1 mouse cellular context compared by ENCODE assay signal in genomic region chr1:92647026-92647425, GRCm38 (mm10).
TF ChIP-seq lines count a peak whose summit lies in the region.

No protein-coding gene starts in this region.

TF ChIP-seq in MEL, 35 proteins besides CTCF, POLR2A, EP300 and RAD21 (continued from another document):
- TF ChIP-seq GATA1 (IDR thresholded peaks at IDR 0.05; ENCODE audit: low read depth, low read length): no peak
- TF ChIP-seq TAL1 (IDR thresholded peaks at IDR 0.05; ENCODE audit: low read length): no peak
- no peak for TF ChIP-seq ZC3H11A (IDR thresholded peaks at IDR 0.05; ENCODE audit: low read depth, low read length)
- no peak for TF ChIP-seq MYC (IDR thresholded peaks at IDR 0.05; ENCODE audit: low read depth, low read length)
- no peak for TF ChIP-seq MYB (IDR thresholded peaks at IDR 0.05; ENCODE audit: low read depth, low read length)
- no peak for TF ChIP-seq E2F4 (IDR thresholded peaks at IDR 0.05; ENCODE audit: borderline replicate concordance, low read depth, low read length)
- no peak for TF ChIP-seq MAFK (IDR thresholded peaks at IDR 0.05; ENCODE audit: borderline replicate concordance, low read depth, low read length)
- no peak for TF ChIP-seq USF1 (IDR thresholded peaks at IDR 0.05; ENCODE audit: low read depth, low read length)
